Mouse (Mus musculus): Measurements from ENCODE around the gene Esm1. TPM values are rescaled to one million over a fixed set of nuclear protein-coding genes. Genes with fewer than 3 reads are reported as not detected.

The Esm1 gene
- total RNA-seq (2014; rRNA removed) (0.44 and 1.1 TPM in 2 replicates), polyA plus RNA-seq (2015; fragmentation: Nextera tagmentation; extraction: Ambion mirVana) (1.2 and 3.0 TPM in 2 replicates)

DNA sequence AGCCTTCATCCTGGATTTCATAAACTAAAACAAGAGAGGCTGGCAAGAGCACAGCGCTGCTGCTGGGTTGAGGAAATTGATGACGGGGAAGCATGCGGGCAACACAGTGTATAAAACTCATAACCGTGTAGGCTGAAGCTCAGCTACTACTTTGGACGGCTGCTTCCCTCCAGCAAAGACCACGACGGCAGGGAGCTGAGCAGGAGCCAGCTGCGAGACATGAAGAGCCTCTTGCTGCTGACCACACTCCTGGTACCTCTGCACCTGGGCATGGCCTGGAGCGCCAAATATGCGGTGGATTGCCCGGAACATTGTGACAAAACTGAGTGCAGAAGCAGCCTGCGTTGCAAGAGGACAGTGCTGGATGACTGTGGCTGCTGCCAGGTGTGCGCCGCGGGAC lies at the start of gene Esm1:
Esm1 (plus strand) TSS at position 36 of the 400 bp plus-strand sequence.
- Histone ChIP-seq H3K27ac (ENCODE audit: low read depth, low read length) (no peak within 1 kb of the TSS), H3K4me3 (ENCODE audit: low read depth, low read length) (peak within 1 kb of the TSS; percentile 14; the same call in 1 of the 2 replicates), H3K9ac (replicated peaks; ENCODE audit: low read length, poor library complexity, severe bottlenecking) (no peak within 1 kb of the TSS), H3K27me3 (ENCODE audit: insufficient read depth, low read length) (peaks cover 5% of the 10 kb centered on the region; the same call in 1 of the 2 replicates), H3K36me3 (ENCODE audit: insufficient read depth, low read length) (no peaks in the 10 kb centered on the region), H3K4me2 (ENCODE audit: low read depth, low read length, poor library complexity, severe bottlenecking) (peak within 1 kb of the TSS; percentile 32), H3K9me3 (ENCODE audit: low read length) (no peaks in the 10 kb centered on the region), H3K4me1 (ENCODE audit: insufficient read depth, low read length) (no peaks in the 10 kb centered on the region)
- WGBS = 49% methylated on average over 15 of the region's 15 CpGs
- DNase-seq (ENCODE audit: low spot score) (no peak), ATAC-seq (ENCODE audit: low FRiP score) (peak; percentile 16; the same call in 1 of the 2 replicates)
- TF ChIP-seq CTCF (IDR thresholded peaks at IDR 0.05) = no peak

DNA sequence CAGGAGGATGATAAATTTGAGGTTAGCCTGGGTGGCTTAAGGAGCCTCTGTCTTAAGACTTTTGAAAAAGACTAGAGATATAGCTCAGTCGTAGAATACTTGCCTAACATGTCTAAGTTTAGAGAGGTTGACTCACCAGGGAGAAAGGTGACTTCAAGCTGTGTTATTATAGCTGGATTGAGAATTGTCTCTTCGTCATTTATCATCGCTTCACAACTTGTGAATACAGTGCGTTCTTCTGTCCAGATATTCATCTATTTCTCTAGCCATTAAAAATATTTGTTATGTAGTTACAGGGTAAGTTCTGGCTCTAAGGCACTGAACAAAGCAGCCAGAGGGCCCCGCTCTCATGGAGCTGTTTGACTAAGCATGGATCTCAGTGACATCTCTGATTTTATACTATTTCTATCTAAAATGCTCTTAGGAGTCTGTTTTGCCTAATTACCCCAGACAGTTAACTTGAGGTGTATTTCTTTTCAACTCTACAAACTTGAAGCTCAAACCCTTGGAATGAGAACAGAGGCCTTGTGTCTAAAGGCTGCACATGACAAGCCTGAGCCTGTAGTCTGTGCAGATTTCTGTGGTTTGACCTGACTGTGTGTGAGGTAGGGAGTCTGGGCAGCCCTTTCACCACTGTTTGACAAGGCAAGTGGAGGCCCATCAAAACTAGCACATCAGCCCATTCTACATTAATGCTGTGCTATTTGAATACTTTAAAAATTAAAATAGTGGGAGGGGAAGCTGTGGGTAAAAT lies 45.0 kb upstream of the Esm1 start:
- no peak overlapping the region for H3K4me2 ChIP-seq (ENCODE audit: low read depth, low read length, poor library complexity, severe bottlenecking)
- H3K4me3 ChIP-seq (ENCODE audit: low read depth, low read length) = no peak overlapping the region
- H3K27ac ChIP-seq (ENCODE audit: low read depth, low read length) = no peak overlapping the region
- H3K4me1 ChIP-seq (ENCODE audit: insufficient read depth, low read length) = no peaks in the 10 kb centered on the region
- H3K27me3 ChIP-seq (ENCODE audit: insufficient read depth, low read length) = no peaks in the 10 kb centered on the region
- H3K36me3 ChIP-seq (ENCODE audit: insufficient read depth, low read length) = no peaks in the 10 kb centered on the region
- DNase-seq (ENCODE audit: low spot score) (no peak), ATAC-seq (ENCODE audit: low FRiP score) (no peak)
- WGBS = 94% methylated on average over 5 of the region's 5 CpGs
- no peak overlapping the region for H3K9ac ChIP-seq (replicated peaks; ENCODE audit: low read length, poor library complexity, severe bottlenecking)
- TF ChIP-seq CTCF (IDR thresholded peaks at IDR 0.05) = no peak
- no peaks in the 10 kb centered on the region for H3K9me3 ChIP-seq (ENCODE audit: low read length)

DNA sequence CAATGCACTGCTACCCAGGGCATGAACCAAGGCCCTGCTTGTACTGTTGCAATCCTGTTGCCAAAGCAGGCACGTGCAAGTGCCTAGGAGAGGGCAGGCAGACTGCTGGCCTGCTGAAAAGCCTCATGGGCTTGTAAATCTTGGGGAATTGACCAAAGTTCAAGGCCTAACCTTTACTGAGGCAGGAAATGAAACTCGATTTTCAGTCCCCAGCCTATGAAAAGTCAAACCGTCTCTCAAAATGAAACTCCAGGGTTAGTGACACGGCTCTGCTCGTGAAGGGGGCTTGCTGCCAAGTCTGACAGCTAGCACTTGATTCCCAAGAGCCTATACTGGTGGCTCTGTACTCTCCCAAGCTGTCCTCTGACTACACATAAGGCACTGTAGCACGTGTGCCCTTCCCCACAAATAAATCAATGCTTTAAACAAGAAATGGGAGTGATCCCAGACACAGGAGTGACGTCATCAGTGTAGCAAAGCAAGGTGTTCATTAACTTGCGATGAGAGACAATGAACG lies 41.4 kb upstream of the Esm1 start:
- H3K4me1 ChIP-seq (ENCODE audit: insufficient read depth, low read length) = no peaks in the 10 kb centered on the region
- no peak overlapping the region for H3K9ac ChIP-seq (replicated peaks; ENCODE audit: low read length, poor library complexity, severe bottlenecking)
- 82% methylated on average over 9 of the region's 9 CpGs for whole genome bisulfite sequencing
- H3K4me3 ChIP-seq (ENCODE audit: low read depth, low read length) = no peak overlapping the region
- no peaks in the 10 kb centered on the region for H3K9me3 ChIP-seq (ENCODE audit: low read length)
- H3K36me3 ChIP-seq (ENCODE audit: insufficient read depth, low read length) = no peaks in the 10 kb centered on the region
- H3K4me2 ChIP-seq (ENCODE audit: low read depth, low read length, poor library complexity, severe bottlenecking) = no peak overlapping the region
- no peaks in the 10 kb centered on the region for H3K27me3 ChIP-seq (ENCODE audit: insufficient read depth, low read length)
- DNase-seq (ENCODE audit: low spot score) = no peak
- TF ChIP-seq CTCF (IDR thresholded peaks at IDR 0.05) = no peak
- no peak for ATAC-seq (ENCODE audit: low FRiP score)
- no peak overlapping the region for H3K27ac ChIP-seq (ENCODE audit: low read depth, low read length)

DNA sequence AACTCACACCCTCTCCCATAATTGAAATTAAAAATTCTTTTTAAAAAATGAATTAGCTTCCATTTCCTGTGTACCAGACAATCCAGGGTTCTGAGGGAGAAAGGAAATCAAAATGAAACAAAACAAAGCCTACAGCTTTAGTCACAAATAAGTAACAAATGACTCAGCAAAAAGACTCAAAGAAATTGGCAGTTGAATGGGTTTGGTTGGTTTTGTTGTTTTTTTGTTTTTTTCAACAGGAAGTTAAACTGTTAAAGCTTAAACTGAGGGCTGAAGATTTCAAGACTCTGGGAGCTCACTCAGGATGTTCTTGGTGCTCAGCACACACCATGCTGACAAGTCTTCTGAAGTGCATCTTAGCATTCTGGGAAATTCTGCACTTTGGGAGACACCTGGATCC lies 39.2 kb upstream of the Esm1 start:
- Histone ChIP-seq H3K4me3 (ENCODE audit: low read depth, low read length) (no peak overlapping the region), H3K9ac (replicated peaks; ENCODE audit: low read length, poor library complexity, severe bottlenecking) (no peak overlapping the region), H3K36me3 (ENCODE audit: insufficient read depth, low read length) (no peaks in the 10 kb centered on the region), H3K9me3 (ENCODE audit: low read length) (no peaks in the 10 kb centered on the region), H3K4me2 (ENCODE audit: low read depth, low read length, poor library complexity, severe bottlenecking) (no peak overlapping the region), H3K27me3 (ENCODE audit: insufficient read depth, low read length) (no peaks in the 10 kb centered on the region), H3K27ac (ENCODE audit: low read depth, low read length) (no peak overlapping the region), H3K4me1 (ENCODE audit: insufficient read depth, low read length) (no peaks in the 10 kb centered on the region)
- DNase-seq (ENCODE audit: low spot score) (no peak), ATAC-seq (ENCODE audit: low FRiP score) (no peak)
- TF ChIP-seq CTCF (IDR thresholded peaks at IDR 0.05) = no peak

DNA sequence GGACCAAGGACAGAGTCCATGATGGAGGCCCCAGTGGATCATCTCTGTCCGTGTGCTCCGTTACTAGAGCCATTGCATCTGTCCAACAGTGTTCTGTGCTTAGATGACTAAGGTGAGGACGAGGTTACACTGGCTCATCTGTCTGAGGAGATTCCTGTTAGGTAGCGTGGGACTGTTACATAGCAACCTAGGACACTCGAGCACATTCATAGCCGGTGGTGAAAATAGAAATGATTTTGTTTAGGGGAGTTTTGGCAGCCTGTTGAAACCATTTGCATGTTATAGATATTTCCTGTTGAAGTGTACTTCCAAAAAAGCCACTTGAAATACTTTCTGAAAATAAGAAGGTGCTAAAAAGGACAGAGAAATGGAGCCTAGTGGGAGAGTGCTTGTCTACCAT lies 35.3 kb upstream of the Esm1 start:
- ATAC-seq (ENCODE audit: low FRiP score) (no peak), DNase-seq (ENCODE audit: low spot score) (no peak)
- Histone ChIP-seq H3K9me3 (ENCODE audit: low read length) (no peaks in the 10 kb centered on the region), H3K9ac (replicated peaks; ENCODE audit: low read length, poor library complexity, severe bottlenecking) (no peak overlapping the region), H3K4me3 (ENCODE audit: low read depth, low read length) (no peak overlapping the region), H3K4me2 (ENCODE audit: low read depth, low read length, poor library complexity, severe bottlenecking) (no peak overlapping the region), H3K27ac (ENCODE audit: low read depth, low read length) (no peak overlapping the region), H3K4me1 (ENCODE audit: insufficient read depth, low read length) (no peaks in the 10 kb centered on the region), H3K36me3 (ENCODE audit: insufficient read depth, low read length) (no peaks in the 10 kb centered on the region), H3K27me3 (ENCODE audit: insufficient read depth, low read length) (no peaks in the 10 kb centered on the region)
- no peak for TF ChIP-seq CTCF (IDR thresholded peaks at IDR 0.05)
- 86% methylated on average over 6 of the region's 6 CpGs for WGBS

DNA sequence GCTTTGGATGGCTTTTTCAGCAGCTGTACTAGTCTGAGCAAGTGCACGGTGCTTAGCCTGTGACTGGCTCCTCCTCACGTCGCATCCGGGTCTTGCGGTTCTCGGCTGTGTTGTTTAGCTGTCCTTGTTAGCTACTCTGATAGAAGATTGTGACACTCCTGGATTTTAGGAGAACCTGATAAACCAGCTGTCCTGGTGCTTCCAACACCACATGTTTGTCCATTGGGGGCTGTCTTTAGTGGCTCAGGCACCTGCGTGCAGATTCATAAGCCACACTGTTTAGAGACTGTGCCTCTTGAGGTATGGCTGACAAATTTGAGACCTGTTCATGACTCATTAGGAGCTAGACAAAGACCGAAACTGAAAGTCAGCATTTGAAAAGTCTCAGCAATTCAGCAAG lies 26.1 kb upstream of the Esm1 start:
- H3K4me1 ChIP-seq (ENCODE audit: insufficient read depth, low read length) = no peaks in the 10 kb centered on the region
- WGBS = 67% methylated on average over 8 of the region's 8 CpGs
- ATAC-seq (ENCODE audit: low FRiP score) = no peak
- H3K27me3 ChIP-seq (ENCODE audit: insufficient read depth, low read length) = no peaks in the 10 kb centered on the region
- no peak overlapping the region for H3K4me3 ChIP-seq (ENCODE audit: low read depth, low read length)
- no peak for TF ChIP-seq CTCF (IDR thresholded peaks at IDR 0.05)
- no peaks in the 10 kb centered on the region for H3K36me3 ChIP-seq (ENCODE audit: insufficient read depth, low read length)
- H3K27ac ChIP-seq (ENCODE audit: low read depth, low read length) = no peak overlapping the region
- DNase-seq (ENCODE audit: low spot score) = no peak
- no peaks in the 10 kb centered on the region for H3K9me3 ChIP-seq (ENCODE audit: low read length)
- no peak overlapping the region for H3K9ac ChIP-seq (replicated peaks; ENCODE audit: low read length, poor library complexity, severe bottlenecking)
- no peak overlapping the region for H3K4me2 ChIP-seq (ENCODE audit: low read depth, low read length, poor library complexity, severe bottlenecking)
